Mouse (Mus musculus): ENCODE results near the gene Birc2. TPM values are rescaled to one million over a fixed set of nuclear protein-coding genes. Genes with fewer than 3 reads are reported as not detected.

The Birc2 gene
- total RNA-seq, 2 experiments from 2014 or later = 24.9 to 26.9 TPM

- DNase-seq (ENCODE audit: low spot score in 2 of 2) = no peak
Observed at GRCm38 (mm10) chr9:7846667-7847199, 9.9 kb upstream of the Birc2 start.

GRCm38 (mm10) chr9:7845216-7845895 is 8.5 kb upstream of the Birc2 start:
- DNase-seq (ENCODE audit: low spot score in 2 of 2) = no peak

GRCm38 (mm10) chr9:7841221-7841620 is 4.4 kb upstream of the Birc2 start:
- DNase-seq (ENCODE audit: low spot score in 2 of 2) = no peak

- no peak for DNase-seq (ENCODE audit: low spot score in 2 of 2)
Observed at GRCm38 (mm10) chr9:7837806-7838440, 1.1 kb upstream of the Birc2 start.

GRCm38 (mm10) chr9:7836331-7836730 is 533 bp downstream of the Birc2 start:
- DNase-seq (ENCODE audit: low spot score in 2 of 2) = peak in 1 of 2 experiments; percentile 48

GRCm38 (mm10) chr9:7835302-7835701 is 1.6 kb downstream of the Birc2 start:
- DNase-seq (ENCODE audit: low spot score in 2 of 2) = no peak

GRCm38 (mm10) chr9:7833421-7833820 is 3.4 kb downstream of the Birc2 start:
- no peak for DNase-seq (ENCODE audit: low spot score in 2 of 2)

GRCm38 (mm10) chr9:7829531-7830528 is 7.0 kb downstream of the Birc2 start:
- no peak for DNase-seq (ENCODE audit: low spot score in 2 of 2)

GRCm38 (mm10) chr9:7828706-7829105 is 8.2 kb downstream of the Birc2 start:
- DNase-seq (ENCODE audit: low spot score in 2 of 2) = no peak

- no peak for DNase-seq (ENCODE audit: low spot score in 2 of 2)
Observed at GRCm38 (mm10) chr9:7824916-7825315, 11.9 kb downstream of the Birc2 start.

- DNase-seq (ENCODE audit: low spot score in 2 of 2) = no peak
Observed at GRCm38 (mm10) chr9:7822758-7823157, 14.1 kb downstream of the Birc2 start.

- DNase-seq (ENCODE audit: low spot score in 2 of 2) = no peak
Observed at GRCm38 (mm10) chr9:7805101-7805506, 31.8 kb downstream of the Birc2 start.

GRCm38 (mm10) chr9:7798555-7798954 is 38.3 kb downstream of the Birc2 start:
- no peak for DNase-seq (ENCODE audit: low spot score in 2 of 2)

- no peak for DNase-seq (ENCODE audit: low spot score in 2 of 2)
Observed at GRCm38 (mm10) chr9:7797542-7797941, 39.3 kb downstream of the Birc2 start.

GRCm38 (mm10) chr9:7796129-7796864 is 40.6 kb downstream of the Birc2 start:
- no peak for DNase-seq (ENCODE audit: low spot score in 2 of 2)

GRCm38 (mm10) chr9:7795581-7795980 is 41.3 kb downstream of the Birc2 start:
- no peak for DNase-seq (ENCODE audit: low spot score in 2 of 2)

GRCm38 (mm10) chr9:7793561-7793960 is 43.3 kb downstream of the Birc2 start:
- no peak for DNase-seq (ENCODE audit: low spot score in 2 of 2)

- no peak for DNase-seq (ENCODE audit: low spot score in 2 of 2)
Observed at GRCm38 (mm10) chr9:7790580-7791084, 46.2 kb downstream of the Birc2 start.

GRCm38 (mm10) chr9:7789764-7790575 is 46.9 kb downstream of the Birc2 start:
- no peak for DNase-seq (ENCODE audit: low spot score in 2 of 2)

GRCm38 (mm10) chr9:7788411-7788810 is 48.5 kb downstream of the Birc2 start:
- DNase-seq (ENCODE audit: low spot score in 2 of 2) = no peak
